Mouse (Mus musculus) embryo, embryonic 9.5 days (tissue): ENCODE results near the gene Sirpa.

Source experiments
- DNase-seq: peaks from one replicate; pipeline ENCODE4 v3.0.0-alpha.2; 2017; ENCODE audit errors: extremely low spot score

Gene Sirpa

DNA sequence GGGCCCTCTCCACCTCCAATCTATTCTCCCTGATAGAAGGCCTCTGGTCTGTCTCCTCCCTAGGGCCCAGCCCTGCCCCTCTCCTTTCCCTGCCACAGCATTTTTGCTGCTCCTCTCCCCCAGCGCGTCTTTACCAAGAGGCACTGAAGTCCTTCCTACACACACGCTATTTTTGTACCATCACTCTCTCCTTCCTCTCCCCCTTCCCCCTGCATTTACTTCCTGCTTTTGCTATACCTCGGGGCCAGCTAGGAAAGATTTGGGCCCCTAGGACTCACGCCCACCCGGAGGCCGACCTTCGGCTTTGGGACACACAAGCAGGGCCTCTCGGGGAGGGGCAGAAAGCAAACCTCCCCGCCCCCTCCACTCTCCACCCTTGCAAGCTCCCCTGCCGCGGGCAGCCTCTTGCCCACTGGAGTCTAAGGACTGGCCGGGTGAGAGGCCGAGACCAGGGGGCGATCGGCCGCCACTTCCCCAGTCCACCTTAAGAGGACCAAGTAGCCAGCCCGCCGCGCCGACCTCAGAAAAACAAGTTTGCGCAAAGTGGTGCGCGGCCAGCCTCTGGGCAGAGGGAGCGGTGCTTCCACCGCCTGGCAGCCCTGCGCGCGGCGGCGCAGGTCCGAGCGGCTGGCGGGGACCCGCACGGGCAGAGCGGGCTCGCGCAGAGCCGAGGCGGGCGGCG, at the start of gene Sirpa:
Gene Sirpa (plus strand): TSS at position 377 of the 682 bp plus-strand sequence.
- peak; percentile 79 for DNase-seq

DNA sequence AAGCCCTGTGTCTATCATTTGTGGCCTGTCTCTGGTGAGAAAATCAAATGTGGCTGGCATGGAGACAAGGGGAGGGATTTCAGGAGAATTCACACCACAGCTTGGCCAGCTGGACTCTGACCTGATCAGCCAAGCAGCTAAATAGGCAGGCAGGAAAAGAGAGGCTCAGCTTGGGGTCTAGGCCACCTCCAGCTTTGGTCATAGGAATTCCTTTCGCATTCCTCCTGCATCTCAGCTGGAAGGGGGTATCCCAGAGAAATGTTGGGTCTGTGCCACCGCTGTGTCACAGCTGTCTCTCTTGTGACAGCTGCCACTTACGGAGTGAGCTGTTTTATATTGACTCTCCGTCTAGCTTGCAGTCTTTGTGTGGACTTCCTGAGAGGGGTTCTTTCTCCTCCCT, 48.2 kb upstream of the Sirpa start:
- no peak for DNase-seq

GRCm38 (mm10) chr2:129544919-129545318, 47.7 kb upstream of the Sirpa start:
- DNase-seq, result no peak

DNA sequence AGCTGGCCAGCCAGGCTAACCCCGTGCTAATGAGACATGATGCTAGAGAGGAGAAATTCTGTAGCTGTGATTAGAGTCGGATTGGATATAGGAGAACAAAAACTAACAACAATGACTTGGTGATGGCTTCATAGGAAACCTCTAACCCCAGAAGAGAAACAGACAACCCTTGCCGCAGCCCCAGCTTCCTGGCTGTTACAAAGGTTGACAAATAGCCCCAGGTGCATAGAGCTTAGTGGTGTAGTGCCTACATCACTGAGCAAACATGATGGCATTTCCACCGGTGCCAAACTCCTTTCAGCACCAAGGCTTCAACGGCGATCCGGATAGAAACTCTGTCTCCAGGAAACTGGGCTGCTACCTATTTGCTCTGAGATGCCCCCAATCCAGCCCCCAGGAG, 47.0 kb upstream of the Sirpa start:
- no peak for DNase-seq

GRCm38 (mm10) chr2:129546772-129547171, 45.9 kb upstream of the Sirpa start:
- DNase-seq, result no peak

- no peak for DNase-seq
Observed at GRCm38 (mm10) chr2:129549537-129550135, 43.0 kb upstream of the Sirpa start.

DNA sequence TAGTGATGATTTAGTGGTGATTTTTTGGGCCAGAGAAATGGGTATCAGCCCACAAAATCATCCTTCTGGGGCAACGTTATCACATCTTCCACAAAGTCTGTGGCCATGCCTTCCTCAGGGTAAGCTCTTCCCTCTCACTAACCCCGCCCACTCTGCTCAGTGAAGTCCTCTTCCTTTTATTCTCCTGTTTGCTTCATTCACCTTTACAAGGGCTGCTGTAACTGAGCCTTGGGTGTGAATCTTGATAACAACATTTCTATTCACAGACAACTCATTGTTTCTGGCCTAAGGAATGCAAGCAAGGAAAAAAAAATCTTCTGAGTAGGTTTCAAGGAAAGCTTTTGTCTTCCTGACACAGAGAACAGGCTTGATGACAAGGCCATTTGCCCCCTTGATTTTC, 41.9 kb upstream of the Sirpa start:
- DNase-seq, result no peak

GRCm38 (mm10) chr2:129556081-129556480, 36.6 kb upstream of the Sirpa start:
- DNase-seq, result no peak

GRCm38 (mm10) chr2:129558008-129558874, 34.4 kb upstream of the Sirpa start:
- no peak for DNase-seq

DNA sequence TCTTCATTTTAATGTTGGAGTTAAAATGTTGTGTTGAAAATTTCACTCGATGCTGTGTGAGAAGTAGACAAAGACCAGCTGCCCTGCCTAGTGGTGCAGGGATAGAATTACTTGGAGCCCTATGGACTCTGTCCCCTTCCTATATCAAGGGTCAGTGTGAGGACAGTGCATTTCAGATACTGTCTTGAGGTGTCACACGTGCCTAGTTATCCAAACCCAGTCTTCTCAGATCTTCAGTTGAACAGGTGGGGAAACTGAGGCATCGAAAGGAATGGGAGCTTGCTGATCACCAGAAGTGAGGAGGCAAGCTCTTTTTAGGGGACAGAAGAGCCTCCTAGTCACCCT, 33.8 kb upstream of the Sirpa start:
- DNase-seq, result no peak

GRCm38 (mm10) chr2:129561796-129562195, 30.8 kb upstream of the Sirpa start:
- DNase-seq, result no peak

DNA sequence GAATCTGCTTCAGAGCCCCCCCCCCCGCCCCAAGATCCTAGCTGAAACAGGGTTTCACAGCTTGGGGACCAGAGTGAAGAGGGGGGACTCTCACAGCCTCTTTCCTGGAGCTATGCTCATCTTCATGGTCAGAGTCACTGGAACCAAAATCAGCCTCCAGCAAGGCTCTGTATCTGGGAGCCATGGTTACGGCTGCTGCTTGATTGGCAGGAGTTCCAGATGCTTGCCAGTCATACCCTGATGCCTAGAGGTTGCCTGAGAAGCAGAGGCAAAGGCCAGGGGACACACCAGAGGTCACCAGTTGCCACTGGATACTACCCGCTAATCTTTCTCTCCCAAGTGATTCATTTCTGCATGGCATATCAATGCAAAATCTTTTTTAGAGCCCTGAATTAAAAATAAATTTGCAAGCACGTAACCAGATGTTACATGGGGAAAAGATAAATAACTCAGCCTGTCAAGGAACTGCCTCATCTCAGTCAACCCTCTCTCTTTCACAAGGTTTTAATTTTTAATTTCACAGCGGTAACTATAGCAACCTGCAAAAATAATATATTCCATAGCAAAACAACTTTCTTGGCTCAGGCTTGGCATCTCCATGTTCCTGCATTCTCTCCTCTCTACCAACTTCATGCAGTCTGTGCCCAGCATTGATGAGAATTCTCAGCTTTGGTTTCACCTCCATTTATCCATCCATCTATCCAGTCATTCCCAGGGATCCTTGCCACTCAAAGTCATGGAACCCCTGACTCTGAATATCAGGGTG, 28.5 kb upstream of the Sirpa start:
- DNase-seq, result peak; percentile 4

GRCm38 (mm10) chr2:129569120-129569519, 23.5 kb upstream of the Sirpa start:
- no peak for DNase-seq

DNA sequence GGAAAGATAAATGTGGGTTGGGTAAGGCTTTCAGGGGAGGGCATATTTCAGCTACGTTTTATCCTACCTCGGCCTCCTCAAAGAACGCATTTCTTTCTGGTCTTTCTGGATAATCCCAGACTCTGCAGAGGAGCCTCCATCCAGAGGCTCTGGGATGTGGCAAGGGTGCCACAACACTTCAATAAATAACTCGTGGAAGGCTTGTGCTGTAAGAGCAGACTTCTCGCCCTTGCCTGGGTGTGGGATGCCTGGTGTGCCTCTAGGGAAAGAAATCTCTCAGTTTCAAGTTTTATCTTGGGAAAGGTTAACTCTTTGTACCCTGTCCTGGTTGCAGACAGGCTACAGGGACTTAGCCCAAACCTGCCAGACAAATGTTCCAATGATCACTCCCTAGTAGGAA, 23.1 kb upstream of the Sirpa start:
- no peak for DNase-seq

GRCm38 (mm10) chr2:129573701-129574273, 18.8 kb upstream of the Sirpa start:
- no peak for DNase-seq

DNA sequence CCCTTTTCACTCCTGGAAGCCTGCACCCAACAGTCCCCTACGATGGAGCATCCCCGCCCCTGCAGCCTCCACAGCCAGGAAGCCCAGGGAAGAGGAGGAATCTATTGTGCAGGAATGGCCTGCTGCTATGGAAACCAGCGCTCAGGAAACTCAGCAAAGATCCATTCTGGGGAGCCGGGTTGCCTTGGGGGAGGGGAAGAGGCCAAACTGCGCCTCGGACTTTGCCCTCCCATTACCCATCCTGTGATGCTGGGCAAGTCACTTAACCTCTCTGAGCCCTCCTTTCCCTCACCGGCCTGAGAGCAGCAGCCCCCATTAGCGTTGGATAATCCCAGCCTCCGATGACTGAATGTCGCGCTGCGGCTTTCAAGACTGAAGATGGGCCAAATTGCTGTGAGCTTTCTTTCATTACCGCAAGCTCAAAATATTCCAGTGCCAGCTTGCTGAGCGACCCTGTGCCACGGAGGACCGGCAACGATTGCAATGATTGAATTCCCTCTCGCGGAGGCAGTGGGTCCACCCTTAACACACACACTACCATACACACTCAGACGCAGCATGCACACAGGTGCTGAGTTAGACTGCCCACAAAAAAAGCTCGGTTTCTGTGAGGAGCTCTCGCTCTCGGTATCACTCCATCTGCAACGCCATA, 18.1 kb upstream of the Sirpa start:
- DNase-seq, result peak; percentile 58

DNA sequence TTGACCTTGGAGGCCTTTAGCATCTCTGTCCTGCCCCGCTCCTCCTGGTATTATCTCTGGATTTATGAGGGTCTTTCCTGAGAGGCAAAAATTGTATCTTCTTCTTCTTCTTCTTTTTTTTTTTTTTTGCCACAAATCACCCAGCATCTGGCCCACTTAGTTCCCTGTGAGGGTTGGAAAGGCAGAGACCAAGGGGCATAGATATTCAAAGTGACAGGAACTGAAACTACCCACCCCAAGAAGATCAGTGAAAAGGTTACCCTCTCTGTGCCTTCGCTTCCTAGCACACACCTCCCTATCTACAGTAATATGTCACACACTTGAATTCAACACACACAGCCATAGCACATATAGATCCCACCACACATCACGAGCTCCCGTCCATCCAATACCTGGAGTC, 17.5 kb upstream of the Sirpa start:
- DNase-seq, result no peak

DNA sequence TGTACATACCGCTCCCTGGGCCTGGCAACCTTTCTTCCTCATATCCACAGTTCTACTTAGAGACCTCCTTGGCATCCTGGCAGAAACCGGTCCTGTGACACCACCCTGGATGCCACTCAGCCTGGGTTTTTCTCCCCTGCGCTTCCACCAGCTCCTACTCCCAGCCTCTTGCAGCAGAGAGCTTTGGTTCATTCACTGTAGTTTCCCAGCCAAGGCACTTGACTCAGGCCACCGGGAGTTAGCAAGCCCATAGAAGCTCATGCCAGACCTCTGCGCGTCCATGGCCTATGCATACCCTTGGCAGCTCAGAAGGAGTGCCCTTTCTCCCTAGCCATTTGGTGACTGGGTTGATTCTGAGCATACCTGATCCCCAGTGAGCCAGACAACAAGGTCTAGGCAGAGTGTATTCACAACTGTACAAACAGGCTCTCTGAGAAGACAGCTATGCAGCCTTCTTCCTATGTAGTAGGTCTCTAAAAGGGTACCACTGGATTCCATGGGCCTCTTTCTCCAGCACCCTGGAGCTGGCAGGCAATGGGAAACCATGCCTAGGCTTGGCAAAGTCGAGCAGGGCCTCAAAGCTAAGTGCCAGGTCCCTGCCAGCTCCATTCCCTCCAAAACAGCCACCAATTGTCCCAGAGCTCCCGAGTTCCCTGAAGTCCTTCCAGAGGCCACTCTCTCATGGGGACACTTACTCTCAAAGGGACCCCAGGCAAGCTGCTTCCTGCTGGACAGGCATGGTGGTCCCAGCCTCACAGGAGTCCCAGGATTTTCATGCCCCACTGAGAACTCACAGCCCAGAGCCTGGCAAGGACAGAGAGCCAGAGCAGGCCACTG, 15.8 kb upstream of the Sirpa start:
- DNase-seq, result no peak

DNA sequence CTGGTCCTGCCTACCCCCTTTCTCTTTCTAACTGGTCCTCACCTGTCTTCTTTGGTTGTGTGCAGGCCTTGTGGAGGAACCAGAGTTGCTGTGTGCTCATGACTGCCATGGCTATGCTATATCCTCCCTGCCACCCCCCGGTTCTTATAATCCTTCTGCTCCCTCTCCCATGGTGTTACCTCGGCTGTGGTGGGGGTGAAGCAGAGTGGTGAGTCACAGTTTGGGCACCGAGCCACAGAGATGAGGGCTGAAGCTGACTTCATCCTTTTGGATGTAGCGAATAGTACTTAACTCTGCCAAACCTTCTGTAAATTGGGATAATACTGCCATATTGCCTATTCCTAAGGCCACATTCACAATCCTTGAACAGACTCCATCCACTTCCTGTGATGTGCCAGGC, 12.0 kb upstream of the Sirpa start:
- no peak for DNase-seq

- no peak for DNase-seq
Observed at GRCm38 (mm10) chr2:129581826-129582225, 10.8 kb upstream of the Sirpa start.
